Mouse (Mus musculus) MEL (cell line): Measurements from ENCODE around the gene Cdr2l. TPM values are rescaled to one million over a fixed set of nuclear protein-coding genes. Genes with fewer than 3 reads are reported as not detected.

Source experiments
- DNase-seq: peaks from one replicate; pipeline ENCODE4 v3.0.0; 2011; ENCODE audit warnings: low read depth, low spot score
- H3K27ac ChIP-seq: 2 replicates; pipeline ENCODE4 v1.5.1; 2012; ENCODE audit warnings: low read depth, mild to moderate bottlenecking, control low read depth, low read length, moderate library complexity; ENCODE audit not compliant: control insufficient read depth
- H3K27me3 ChIP-seq, 2 experiments: fragments of 150-350 bp in 1 of 2; sonication (generic) in 1 of 2; 2 replicates each; pipeline ENCODE4 v1.6.1; 2012; ENCODE audit warnings: low read length in 2 of 2, mild to moderate bottlenecking in 2 of 2, improper control_type of control experiment in 1 of 2, moderate library complexity in 1 of 2; ENCODE audit not compliant: insufficient read depth in 2 of 2, control insufficient read depth in 1 of 2
- H3K36me3 ChIP-seq, 2 experiments: 2 replicates each; pipeline ENCODE4 v1.6.1; 2012 to 2014; ENCODE audit warnings: low read length in 2 of 2, improper control_type of control experiment in 1 of 2, inconsistent platforms in 1 of 2, mild to moderate bottlenecking in 1 of 2; ENCODE audit not compliant: insufficient read depth in 2 of 2, control insufficient read depth in 1 of 2
- H3K4me1 ChIP-seq, 2 experiments: fragments of 150-350 bp in 1 of 2; sonication (generic) in 1 of 2; 2 replicates each; pipeline ENCODE4 v1.6.1; 2012; ENCODE audit warnings: low read length in 2 of 2, improper control_type of control experiment in 1 of 2, mild to moderate bottlenecking in 1 of 2; ENCODE audit not compliant: insufficient read depth in 2 of 2, control insufficient read depth in 1 of 2
- H3K4me3 ChIP-seq, 2 experiments: fragments of 150-350 bp in 1 of 2; sonication (generic) in 1 of 2; 2 replicates each; pipeline ENCODE4 v1.5.1; 2012; ENCODE audit warnings: low read depth in 2 of 2, low read length in 2 of 2, mild to moderate bottlenecking in 2 of 2, moderate library complexity in 2 of 2, control low read depth in 1 of 2, improper control_type of control experiment in 1 of 2; ENCODE audit not compliant: control insufficient read depth in 1 of 2, insufficient read depth in 1 of 2
- H3K79me2 ChIP-seq: 2 replicates; pipeline ENCODE4 v1.6.1; 2012; ENCODE audit warnings: mild to moderate bottlenecking, low read length, moderate library complexity; ENCODE audit not compliant: control insufficient read depth, poor library complexity, insufficient read depth
- H3K9ac ChIP-seq: 2 replicates; pipeline ENCODE4 v1.6.1; 2012; ENCODE audit warnings: low read depth, mild to moderate bottlenecking, control low read depth, low read length, moderate library complexity; ENCODE audit not compliant: control insufficient read depth, poor library complexity, severe bottlenecking
- H3K9me3 ChIP-seq: fragments of 150-350 bp; sonication (generic); replicated peaks from 2 replicates; pipeline ENCODE4 v1.6.1; 2012; ENCODE audit warnings: mild to moderate bottlenecking, low read length, improper control_type of control experiment, moderate library complexity; ENCODE audit not compliant: insufficient read depth
- BHLHE40 ChIP-seq: IDR thresholded peaks from 2 replicates; pipeline ENCODE4 v1.6.1; 2012; ENCODE audit warnings: low read depth, mild to moderate bottlenecking, inconsistent platforms, low read length, improper control_type of control experiment, borderline replicate concordance
- CHD1 ChIP-seq: IDR thresholded peaks from 2 replicates; pipeline ENCODE4 v1.6.1; 2012; ENCODE audit warnings: low read depth, mild to moderate bottlenecking, inconsistent platforms, low read length, improper control_type of control experiment
- CHD2 ChIP-seq: IDR thresholded peaks from 2 replicates; pipeline ENCODE4 v1.6.1; 2011; ENCODE audit warnings: low read length, improper control_type of control experiment
- CTCF ChIP-seq, 3 experiments: IDR thresholded peaks in 2 of 3; conservative IDR thresholded peaks in 1 of 3; 2 replicates each; pipeline ENCODE4 v1.5.1; 2011 to 2012; ENCODE audit warnings: low read length in 3 of 3, low read depth in 2 of 3, mild to moderate bottlenecking in 2 of 3, improper control_type of control experiment in 1 of 3, inconsistent platforms in 1 of 3, mixed read lengths in 1 of 3, moderate library complexity in 1 of 3; ENCODE audit not compliant: control insufficient read depth in 1 of 3, insufficient read depth in 1 of 3, poor library complexity in 1 of 3, severe bottlenecking in 1 of 3
- EP300 ChIP-seq, 2 experiments: IDR thresholded peaks; 2 replicates each; pipeline ENCODE4 v1.6.1; 2011; ENCODE audit warnings: improper control_type of control experiment in 2 of 2, low read length in 2 of 2, low read depth in 1 of 2, mild to moderate bottlenecking in 1 of 2
- GABPA ChIP-seq: IDR thresholded peaks from 2 replicates; pipeline ENCODE4 v1.6.1; 2012; ENCODE audit warnings: low read depth, mild to moderate bottlenecking, inconsistent platforms, low read length, improper control_type of control experiment, moderate library complexity
- GATA1 ChIP-seq: IDR thresholded peaks from 2 replicates; pipeline ENCODE4 v1.6.1; 2011; ENCODE audit warnings: low read depth, low read length, improper control_type of control experiment
- HCFC1 ChIP-seq: IDR thresholded peaks from 2 replicates; pipeline ENCODE4 v1.6.1; 2012; ENCODE audit warnings: low read depth, mild to moderate bottlenecking, inconsistent platforms, low read length, improper control_type of control experiment, moderate library complexity
- MAFK ChIP-seq: IDR thresholded peaks from 2 replicates; pipeline ENCODE4 v1.6.1; 2011; ENCODE audit warnings: low read depth, mild to moderate bottlenecking, low read length, improper control_type of control experiment, borderline replicate concordance
- MAZ ChIP-seq: IDR thresholded peaks from 2 replicates; pipeline ENCODE4 v1.6.1; 2012; ENCODE audit warnings: low read depth, mild to moderate bottlenecking, inconsistent platforms, low read length, improper control_type of control experiment
- MEF2A ChIP-seq: IDR thresholded peaks from 2 replicates; pipeline ENCODE4 v1.6.1; 2014; ENCODE audit warnings: low read depth, mild to moderate bottlenecking, inconsistent platforms, low read length, improper control_type of control experiment; ENCODE audit not compliant: poor library complexity, insufficient replicate concordance, severe bottlenecking; ENCODE audit errors: extremely low read depth
- MYB ChIP-seq: IDR thresholded peaks from 2 replicates; pipeline ENCODE4 v1.6.1; 2011; ENCODE audit warnings: mild to moderate bottlenecking, low read depth, low read length, improper control_type of control experiment
- NELFE ChIP-seq: IDR thresholded peaks from 2 replicates; pipeline ENCODE4 v1.6.1; 2011; ENCODE audit warnings: low read depth, low read length, improper control_type of control experiment
- NRF1 ChIP-seq: IDR thresholded peaks from 2 replicates; pipeline ENCODE4 v1.6.1; 2014; ENCODE audit warnings: low read depth, mild to moderate bottlenecking, inconsistent platforms, low read length, improper control_type of control experiment, moderate library complexity; ENCODE audit not compliant: poor library complexity, insufficient read depth, severe bottlenecking
- POLR2AphosphoS2 ChIP-seq: IDR thresholded peaks from 2 replicates; pipeline ENCODE4 v1.6.1; 2011; ENCODE audit warnings: low read length, improper control_type of control experiment
- POLR2AphosphoS5 ChIP-seq: IDR thresholded peaks from 2 replicates; pipeline ENCODE4 v1.6.1; 2012; ENCODE audit warnings: low read depth, borderline replicate concordance, mild to moderate bottlenecking, inconsistent platforms, low read length, moderate library complexity, mixed read lengths
- RAD21 ChIP-seq: IDR thresholded peaks from 2 replicates; pipeline ENCODE4 v1.6.1; 2011; ENCODE audit warnings: mild to moderate bottlenecking, low read depth, low read length, improper control_type of control experiment
- SIN3A ChIP-seq: IDR thresholded peaks from 2 replicates; pipeline ENCODE4 v1.6.1; 2012; ENCODE audit warnings: low read length, improper control_type of control experiment, inconsistent platforms
- SMC3 ChIP-seq: IDR thresholded peaks from 2 replicates; pipeline ENCODE4 v1.6.1; 2011; ENCODE audit warnings: low read depth, low read length, improper control_type of control experiment
- TAL1 ChIP-seq: IDR thresholded peaks from 2 replicates; pipeline ENCODE4 v1.6.1; 2012; ENCODE audit warnings: mild to moderate bottlenecking, inconsistent platforms, low read length, moderate library complexity, mixed read lengths
- TBP ChIP-seq: IDR thresholded peaks from 2 replicates; pipeline ENCODE4 v1.8.0; 2011; ENCODE audit warnings: low read depth, low read length, improper control_type of control experiment
- TCF12 ChIP-seq: IDR thresholded peaks from 2 replicates; pipeline ENCODE4 v1.6.1; 2014; ENCODE audit warnings: low read depth, mild to moderate bottlenecking, inconsistent platforms, low read length, improper control_type of control experiment, moderate library complexity
- UBTF ChIP-seq: IDR thresholded peaks from 2 replicates; pipeline ENCODE4 v1.6.1; 2012; ENCODE audit warnings: low read depth, mild to moderate bottlenecking, inconsistent platforms, low read length, improper control_type of control experiment, moderate library complexity, borderline replicate concordance; ENCODE audit not compliant: insufficient read depth
- USF1 ChIP-seq: IDR thresholded peaks from 2 replicates; pipeline ENCODE4 v1.6.1; 2014; ENCODE audit warnings: low read depth, mild to moderate bottlenecking, inconsistent platforms, low read length, improper control_type of control experiment, moderate library complexity
- USF2 ChIP-seq, 2 experiments: IDR thresholded peaks; 2 replicates each; pipeline ENCODE4 v1.6.1; 2011 to 2012; ENCODE audit warnings: improper control_type of control experiment in 2 of 2, low read length in 2 of 2, borderline replicate concordance in 1 of 2, inconsistent platforms in 1 of 2, low read depth in 1 of 2, mild to moderate bottlenecking in 1 of 2; ENCODE audit not compliant: insufficient read depth in 1 of 2
- ZC3H11A ChIP-seq: IDR thresholded peaks from 2 replicates; pipeline ENCODE4 v1.6.1; 2012; ENCODE audit warnings: low read depth, mild to moderate bottlenecking, inconsistent platforms, low read length, improper control_type of control experiment
- polyA plus RNA-seq, 2 experiments: library from polyadenylated mRNA; stranded (reverse) in 1 of 2; unstranded in 1 of 2; fragments of >175 nt in 1 of 2; fragments of >200 nt in 1 of 2; gene quantifications; 2 replicates each; pipeline versions ENCODE4 v1.2.1 to v1.2.4; 2012; ENCODE audit warnings: low replicate concordance in 2 of 2, low read depth in 1 of 2; ENCODE audit not compliant: insufficient read length in 2 of 2, insufficient read depth in 1 of 2, missing spikeins in 1 of 2
- total RNA-seq: library from RNA; depleted of rRNA; stranded (reverse); fragments of 300-350 nt; gene quantifications from 2 replicates; pipeline ENCODE4 v1.2.3, GENCODE M21; 2012

Gene Cdr2l
- total and polyA plus RNA-seq, 3 experiments = 5.2 to 8.2 TPM; not detected in 1

GRCm38 (mm10) chr11:115425671-115426070 is 44.0 kb downstream of the Cdr2l start:
- DNase-seq = no peak
- TF ChIP-seq USF2 (IDR thresholded peaks at IDR 0.05; ENCODE audit: borderline replicate concordance in 1 of 2, insufficient read depth in 1 of 2, low read depth in 1 of 2, low read length in 2 of 2) = no peak
- TF ChIP-seq TCF12 = no peak
- TF ChIP-seq NELFE = no peak
- no peak for TF ChIP-seq UBTF
- TF ChIP-seq POLR2AphosphoS5 = no peak
- TF ChIP-seq CHD1 = no peak
- TF ChIP-seq GATA1 = no peak
- TF ChIP-seq BHLHE40 = no peak
- no peak for TF ChIP-seq CTCF (IDR thresholded peaks at IDR 0.05 in 2 of 3, conservative IDR thresholded peaks at IDR 0.05 in 1 of 3; ENCODE audit: control insufficient read depth in 1 of 3, insufficient read depth in 1 of 3, low read depth in 2 of 3, low read length in 3 of 3, poor library complexity in 1 of 3, severe bottlenecking in 1 of 3)
- no peak for TF ChIP-seq CHD2
- no peak for TF ChIP-seq EP300 (IDR thresholded peaks at IDR 0.05; ENCODE audit: low read depth in 1 of 2, low read length in 2 of 2)
- no peak for TF ChIP-seq TAL1
- TF ChIP-seq USF1 = no peak
- TF ChIP-seq TBP = no peak
- no peak for TF ChIP-seq RAD21
- TF ChIP-seq SIN3A = no peak
- no peak for TF ChIP-seq MEF2A
- TF ChIP-seq SMC3 = no peak
- TF ChIP-seq HCFC1 = no peak
- H3K9me3 ChIP-seq = no peaks in the 10 kb centered on the region
- H3K4me3 ChIP-seq = no peak overlapping the region
- no peaks in the 10 kb centered on the region for H3K27me3 ChIP-seq
- peaks cover 0 to 6% of the 10 kb centered on the region in 2 experiments for H3K36me3 ChIP-seq
- no peak overlapping the region for H3K9ac ChIP-seq
- H3K4me1 ChIP-seq = peaks cover 0 to 4% of the 10 kb centered on the region in 2 experiments; a peak in 3 of 4 replicates
- H3K27ac ChIP-seq = no peak overlapping the region
- peaks cover 4% of the 10 kb centered on the region for H3K79me2 ChIP-seq

- no peaks in the 10 kb centered on the region; a peak in 2 of 4 replicates for H3K36me3 ChIP-seq
- no peak overlapping the region for H3K27ac ChIP-seq
- DNase-seq = peak; percentile 80
Measured at GRCm38 (mm10) chr11:115427482-115428331, 46.0 kb downstream of the Cdr2l start.

More at GRCm38 (mm10) chr11:115427482-115428331, 46.0 kb downstream of the Cdr2l start:
- no peak overlapping the region for H3K9ac ChIP-seq
- H3K4me1 ChIP-seq = no peaks in the 10 kb centered on the region
- no peaks in the 10 kb centered on the region for H3K79me2 ChIP-seq
- H3K4me3 ChIP-seq = no peak overlapping the region
- no peaks in the 10 kb centered on the region for H3K9me3 ChIP-seq
- no peaks in the 10 kb centered on the region for H3K27me3 ChIP-seq
- TF ChIP-seq POLR2AphosphoS2 (no peak), NRF1 (no peak), SMC3 (peak; percentile 69), SIN3A (0 out of 2 replicates have a peak, but pooled peaks have one; percentile 30), GABPA (no peak), CTCF (IDR thresholded peaks at IDR 0.05 in 2 of 3, conservative IDR thresholded peaks at IDR 0.05 in 1 of 3; ENCODE audit: control insufficient read depth in 1 of 3, insufficient read depth in 1 of 3, low read depth in 2 of 3, low read length in 3 of 3, poor library complexity in 1 of 3, severe bottlenecking in 1 of 3) (peak; percentile 75 to 90 (median 80)), MAFK (no peak), HCFC1 (peak; percentile 31; the same call in 1 of the 2 replicates), MYB (no peak), MEF2A (no peak), RAD21 (peak; percentile 56), MAZ (peak; percentile 49; the same call in 1 of the 2 replicates), ZC3H11A (peak; percentile 41)
